Mouse (Mus musculus) bone marrow, adult 2 months (tissue): ENCODE results near the gene Dnmbp.

Experiments
- CTCF ChIP-seq: fragments of 200-500 bp; IDR thresholded peaks from 2 replicates; pipeline ENCODE4 v1.5.1; 2011; ENCODE audit warnings: low read length, control low read depth; ENCODE audit not compliant: control insufficient read depth, insufficient read depth
- POLR2A ChIP-seq: fragments of 200-500 bp; IDR thresholded peaks from 2 replicates; pipeline ENCODE4 v1.6.1; 2011; ENCODE audit warnings: low read depth, mild to moderate bottlenecking, control low read depth, low read length, borderline replicate concordance; ENCODE audit not compliant: control insufficient read depth

DNA sequence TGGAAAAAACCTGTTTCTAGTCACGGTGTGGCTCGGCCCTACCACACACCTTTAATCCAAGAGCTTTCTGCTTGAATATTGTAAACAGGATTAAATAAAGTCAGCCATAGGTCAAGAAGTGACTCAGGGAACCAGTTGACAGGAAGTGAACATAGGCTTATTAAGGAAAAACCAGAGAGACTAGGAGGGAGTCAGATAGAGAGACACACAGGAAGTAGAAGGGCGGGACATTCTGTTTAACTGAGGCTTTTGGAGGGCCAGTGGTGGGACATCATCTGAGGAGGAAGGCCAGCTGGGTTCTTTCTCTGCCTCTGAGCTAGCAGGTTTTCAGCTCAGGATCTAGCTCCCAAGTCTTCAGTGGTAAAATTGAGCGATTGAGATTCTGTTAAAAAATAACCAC is 20.1 kb downstream of the Dnmbp start:
- TF ChIP-seq CTCF: no peak
- TF ChIP-seq POLR2A: no peak
